Mouse (Mus musculus) c-Kit-positive CD71-positive TER-119-negative erythroid progenitor cells, embryonic 14.5 days (primary cell): ENCODE data around the gene Synpr.

Experiments used
- DNase-seq: peaks from one replicate; pipeline ENCODE4 v3.0.0-alpha.2; 2013; ENCODE audit warnings: low read depth

Synpr gene

GRCm38 (mm10) chr14:13355569-13356362 lies 71.2 kb downstream of the Synpr start:
- DNase-seq = peak; percentile 42

GRCm38 (mm10) chr14:13357101-13357667 lies 72.6 kb downstream of the Synpr start:
- DNase-seq = no peak

GRCm38 (mm10) chr14:13358037-13358436 lies 73.5 kb downstream of the Synpr start:
- DNase-seq = no peak

DNA sequence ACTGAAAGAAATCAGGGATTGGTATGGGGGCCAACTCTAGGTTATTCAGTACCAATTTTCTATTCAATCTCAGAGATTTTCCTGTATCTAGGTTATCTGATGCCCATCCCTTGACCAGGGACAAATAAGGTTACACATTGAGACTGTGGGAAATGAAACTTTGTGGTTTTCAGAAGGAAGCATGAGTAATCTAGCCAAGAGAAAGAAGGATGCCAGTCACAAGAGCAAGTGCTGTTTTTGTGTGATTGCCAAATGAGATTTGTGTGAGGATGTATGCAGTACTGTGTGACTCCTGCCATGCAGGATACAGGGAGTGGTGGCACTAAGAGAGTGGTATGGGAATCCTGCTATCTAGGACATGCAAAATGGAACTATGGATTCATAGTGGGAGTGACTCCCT lies 76.6 kb downstream of the Synpr start:
- no peak for DNase-seq

DNA sequence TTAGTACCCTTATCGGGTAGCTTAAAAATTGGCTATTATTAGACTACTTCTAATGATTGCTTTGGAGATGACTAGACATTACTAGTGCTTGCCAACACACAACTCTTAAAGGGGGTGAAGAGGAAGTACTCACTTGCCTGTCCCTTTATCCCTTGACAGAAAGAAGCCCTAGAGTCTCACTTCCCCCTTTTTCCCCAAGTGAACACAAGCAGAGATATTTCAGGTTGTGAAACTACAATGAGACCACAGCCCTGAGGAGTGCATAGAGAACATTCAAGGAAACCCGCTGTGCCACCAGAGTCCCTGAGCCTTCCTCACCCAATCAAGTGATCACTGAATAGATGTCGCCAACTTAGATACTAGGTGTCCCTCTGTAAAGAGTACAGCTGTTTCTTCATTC lies 77.1 kb downstream of the Synpr start:
- no peak for DNase-seq

GRCm38 (mm10) chr14:13368309-13368708 lies 83.7 kb downstream of the Synpr start:
- DNase-seq = no peak

GRCm38 (mm10) chr14:13389081-13389480 lies 104.5 kb downstream of the Synpr start:
- no peak for DNase-seq

- no peak for DNase-seq
Measured at GRCm38 (mm10) chr14:13389954-13390353, 105.4 kb downstream of the Synpr start.

DNA sequence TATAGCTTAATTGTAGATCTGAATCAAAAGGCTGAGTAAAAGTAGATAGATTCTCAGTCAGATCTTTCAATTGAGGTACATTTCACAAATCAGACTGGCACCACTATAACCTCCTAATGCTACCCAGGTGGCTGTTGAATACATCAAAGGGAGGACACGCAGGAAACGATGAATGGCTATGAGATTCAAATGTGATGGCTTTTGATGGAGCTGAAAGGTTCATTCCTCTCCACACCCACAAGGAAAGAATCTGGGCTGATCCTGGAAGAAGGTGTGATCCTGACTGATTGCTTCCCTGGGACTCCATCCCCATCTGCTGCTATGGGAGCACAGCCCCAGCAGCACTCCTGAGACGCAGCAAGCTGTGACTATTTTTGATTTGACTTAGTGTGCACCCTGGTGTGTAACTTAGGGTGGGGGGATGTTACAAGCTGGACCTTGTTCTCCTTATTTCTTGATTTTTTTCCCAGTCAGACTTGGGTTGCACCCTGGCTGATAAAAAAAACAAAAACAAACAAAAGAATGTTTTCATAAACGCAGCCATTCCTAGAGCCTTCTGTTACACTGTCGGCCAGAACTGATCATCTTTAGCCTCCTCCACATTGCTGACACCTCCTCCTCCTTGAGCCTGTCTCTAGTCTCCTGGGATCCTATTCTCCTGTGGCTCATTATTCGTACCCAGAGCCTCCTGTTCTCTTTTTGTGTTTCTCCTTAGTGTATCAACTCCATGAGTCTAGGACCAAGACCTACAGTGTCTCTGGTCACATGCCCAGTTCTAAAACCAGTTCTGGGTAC lies 114.8 kb downstream of the Synpr start:
- no peak for DNase-seq

DNA sequence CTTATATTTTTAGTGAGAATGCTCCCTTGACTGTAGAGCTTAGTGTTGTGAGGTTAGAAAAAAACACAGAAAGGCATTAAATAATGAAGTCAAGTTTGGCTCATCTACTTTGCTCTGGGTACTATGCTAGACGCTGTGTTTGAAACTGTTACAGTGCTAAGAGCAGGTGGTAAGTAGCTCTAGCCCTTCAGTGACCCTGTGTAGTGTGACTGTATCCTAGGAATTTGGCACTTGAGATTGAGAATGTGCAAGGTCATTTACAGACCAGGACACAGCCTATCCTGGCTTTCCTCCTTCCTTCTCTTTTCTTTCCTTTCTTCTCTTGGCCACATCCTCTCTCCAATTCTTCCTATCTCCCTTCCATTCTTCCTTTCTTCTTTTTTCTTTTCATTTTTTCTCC lies 127.1 kb downstream of the Synpr start:
- no peak for DNase-seq

GRCm38 (mm10) chr14:13440723-13441122 lies 156.1 kb downstream of the Synpr start:
- no peak for DNase-seq

DNA sequence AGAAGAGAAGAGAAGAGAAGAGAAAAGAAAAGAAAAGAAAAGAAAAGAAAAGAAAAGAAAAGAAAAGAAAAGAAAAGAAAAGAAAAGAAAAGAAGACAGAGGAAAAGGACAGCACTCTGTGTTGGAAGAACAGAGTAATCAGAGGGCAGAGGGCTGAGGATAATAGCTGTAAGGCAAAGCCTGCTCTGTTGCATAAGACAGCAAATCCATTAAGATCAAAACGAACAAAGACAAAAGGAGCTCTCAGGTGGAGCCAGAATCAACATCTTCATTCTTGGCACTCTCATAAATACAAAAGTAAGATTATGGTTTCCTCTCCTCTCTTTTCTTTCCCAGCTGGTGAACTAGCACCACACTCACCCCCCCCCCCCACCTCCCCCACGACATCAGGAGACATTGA lies 160.3 kb downstream of the Synpr start:
- DNase-seq = no peak

DNA sequence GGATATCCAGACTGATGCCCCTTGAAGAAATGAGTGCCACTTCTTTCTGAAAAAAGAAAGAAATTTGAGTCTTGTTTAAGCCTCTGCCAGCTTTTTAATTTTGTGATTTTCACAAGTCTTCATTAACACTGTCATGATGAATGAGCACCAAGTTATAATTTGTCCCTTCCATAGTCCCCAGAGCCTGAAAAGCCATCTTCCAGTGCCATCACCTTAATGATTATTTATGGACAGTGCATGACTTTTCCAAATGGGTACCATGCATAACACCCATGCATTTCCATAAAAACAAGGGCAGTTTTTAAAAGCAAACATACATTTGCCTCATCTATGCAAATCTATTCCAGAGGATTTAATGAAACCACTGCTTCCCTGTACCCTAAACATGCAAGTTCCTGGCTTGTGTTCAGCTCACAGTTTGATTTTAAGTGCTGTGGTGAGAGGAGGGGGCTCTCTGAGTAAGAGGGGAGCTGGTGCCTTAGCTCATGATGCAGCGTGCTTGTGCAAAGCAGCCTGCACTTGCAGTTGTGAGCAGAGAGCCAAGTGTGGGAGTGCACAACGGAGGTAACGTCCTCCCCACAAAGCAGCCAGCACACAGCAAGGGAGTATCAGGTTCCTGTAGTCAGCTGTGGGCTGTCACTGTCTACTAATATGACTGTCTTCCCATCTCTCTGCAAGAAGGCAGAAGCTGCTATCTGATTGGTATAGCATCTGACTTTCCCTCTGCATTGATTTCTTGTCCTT lies 169.1 kb downstream of the Synpr start:
- no peak for DNase-seq

- DNase-seq = no peak
Measured at GRCm38 (mm10) chr14:13454991-13455390, 170.4 kb downstream of the Synpr start.

DNA sequence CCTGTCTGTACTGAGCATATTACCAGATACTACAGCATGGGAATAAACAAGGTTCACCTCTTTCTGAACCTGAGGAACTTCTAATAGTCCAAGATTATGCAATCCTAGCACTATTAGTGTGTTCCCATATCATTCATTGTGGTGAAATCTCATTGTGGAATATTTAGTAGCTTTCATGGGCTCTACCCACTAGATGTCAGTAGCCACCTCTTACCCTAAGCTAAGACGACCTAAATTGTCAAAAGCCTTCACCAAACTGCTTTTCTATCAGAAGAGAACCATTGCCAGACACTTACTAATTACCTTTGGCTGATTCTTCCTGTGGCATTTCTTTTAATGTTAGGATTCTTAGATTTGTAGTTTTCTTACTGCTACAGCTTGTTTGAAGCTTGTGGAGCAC lies 174.8 kb downstream of the Synpr start:
- no peak for DNase-seq

- no peak for DNase-seq
Measured at GRCm38 (mm10) chr14:13469211-13469610, 184.6 kb downstream of the Synpr start.

DNA sequence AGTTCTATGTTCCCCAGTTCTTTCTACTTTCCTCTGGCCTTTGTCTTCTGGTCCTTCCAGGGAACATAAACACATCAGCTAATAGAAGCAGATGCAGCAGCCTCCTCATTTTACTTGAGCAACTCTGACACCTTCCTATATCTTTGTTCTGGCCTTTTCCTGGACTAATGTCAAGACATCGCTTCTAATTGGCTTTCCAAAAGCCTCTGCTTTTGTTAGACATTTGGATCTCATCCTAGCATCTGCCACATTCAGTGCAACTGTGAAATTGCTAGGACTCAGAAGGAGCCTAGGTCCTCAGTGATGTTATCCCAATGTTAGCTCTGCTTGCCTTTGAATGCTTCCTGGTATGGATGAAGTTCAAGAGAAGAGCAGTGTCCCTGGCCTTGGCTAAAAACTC lies 193.2 kb downstream of the Synpr start:
- no peak for DNase-seq

GRCm38 (mm10) chr14:13505355-13505754 lies 220.8 kb downstream of the Synpr start:
- DNase-seq = no peak

- DNase-seq = no peak
Measured at GRCm38 (mm10) chr14:13518608-13519139, 234.1 kb downstream of the Synpr start.

DNA sequence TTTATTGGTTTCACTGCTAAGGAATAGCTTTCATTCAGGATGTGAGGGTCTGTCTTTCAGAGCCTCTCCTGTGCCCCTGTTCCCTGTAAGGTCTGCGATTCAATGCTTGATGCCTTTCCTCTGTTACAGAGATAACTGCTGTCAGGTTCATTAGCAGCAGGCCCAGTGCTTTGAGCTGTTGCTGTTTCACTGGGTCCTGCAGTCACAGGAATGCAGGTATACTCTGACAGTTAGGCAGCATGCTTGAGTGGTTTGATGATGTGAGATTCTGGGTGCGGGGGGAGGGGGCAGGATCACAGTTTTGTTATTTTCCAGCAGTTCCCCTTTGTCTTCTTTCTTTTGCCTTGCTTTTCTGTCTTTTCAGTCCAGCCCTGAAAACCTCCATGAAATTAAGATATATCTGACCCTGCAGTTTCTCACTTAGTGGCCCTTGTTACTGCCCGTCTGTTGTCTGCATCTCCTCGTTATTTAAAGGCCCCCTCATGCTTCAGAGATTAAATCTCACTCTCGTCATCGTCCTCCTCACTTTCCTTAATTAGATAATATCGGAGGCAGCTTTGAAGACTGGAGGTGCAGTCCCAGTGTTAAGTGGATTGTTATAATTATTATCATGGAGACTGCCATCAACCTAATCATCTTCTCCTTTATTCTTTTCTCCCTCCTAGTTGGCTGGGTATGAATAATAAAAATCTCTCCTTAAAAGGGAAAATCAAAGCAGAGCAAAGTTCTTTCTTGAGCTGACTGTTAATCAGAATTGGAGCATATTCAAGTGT lies 234.8 kb downstream of the Synpr start:
- no peak for DNase-seq

- no peak for DNase-seq
Measured at GRCm38 (mm10) chr14:13547746-13548145, 263.2 kb downstream of the Synpr start.
